Mouse (Mus musculus) liver, adult 2 months (tissue): ENCODE measurements around the gene Gse1.

Experiments
- CTCF ChIP-seq: fragments of 200-500 bp; IDR thresholded peaks from 2 replicates; pipeline ENCODE4 v1.5.1; 2011; ENCODE audit warnings: low read depth, low read length, control low read depth
- POLR2A ChIP-seq: fragments of 200-500 bp; IDR thresholded peaks from 2 replicates; pipeline ENCODE4 v1.6.1; 2011; ENCODE audit warnings: low read length, control low read depth; ENCODE audit not compliant: insufficient read depth; ENCODE audit errors: extremely low read depth

- TF ChIP-seq CTCF (no peak), POLR2A (no peak)
These were observed 80.3 kb downstream of the Gse1 start for GRCm38 (mm10) chr8:120308553-120308952.
